Mouse (Mus musculus): ENCODE data around the gene Myl10.
"Not testable (repeated sequence)": the region's sequence is repeated elsewhere in the genome, so short reads cannot be mapped to it uniquely, and the experiment has no call there.

Myl10 gene

DNA sequence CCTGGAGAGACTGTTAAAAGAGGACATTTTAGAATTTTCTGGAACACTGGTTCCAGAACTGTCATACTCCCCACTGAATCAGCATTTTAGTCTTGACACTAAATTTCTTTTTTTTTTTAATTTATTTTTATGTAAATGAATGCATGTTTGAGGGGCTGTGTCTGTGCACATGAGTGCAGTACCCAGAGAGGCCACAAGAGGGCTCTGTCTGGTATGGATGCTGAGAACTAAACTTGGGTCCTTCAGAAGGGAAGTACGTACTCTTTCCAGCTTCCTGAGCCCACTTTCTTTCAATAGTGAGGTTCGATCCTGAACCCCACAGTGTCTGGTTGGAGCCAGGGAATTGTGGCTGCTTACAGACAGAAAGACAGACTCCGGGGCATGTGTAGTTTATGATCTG is 12.6 kb downstream of the Myl10 start:
- DNase-seq (ENCODE audit: low spot score): no peak

DNA sequence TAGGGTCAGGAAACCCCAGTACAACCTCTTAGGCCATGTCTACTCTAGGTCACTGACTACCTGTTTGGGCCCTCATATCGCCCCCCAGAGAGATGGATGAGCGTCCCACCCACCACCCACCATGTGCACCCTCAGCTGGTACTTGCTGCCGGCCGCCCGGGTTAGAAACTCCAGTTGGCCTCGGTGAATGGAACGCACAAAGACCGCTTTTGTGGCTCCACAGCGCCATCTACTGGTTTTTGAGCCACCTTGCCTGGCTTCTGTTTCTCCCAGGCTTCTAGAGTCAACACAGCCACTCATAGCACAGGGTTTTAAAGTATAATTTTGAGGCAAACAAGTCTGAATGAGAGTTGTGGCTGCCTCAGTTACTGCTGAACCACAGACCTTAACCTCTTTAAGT is 13.9 kb downstream of the Myl10 start:
- peak; percentile 73 for DNase-seq (ENCODE audit: low spot score)

DNA sequence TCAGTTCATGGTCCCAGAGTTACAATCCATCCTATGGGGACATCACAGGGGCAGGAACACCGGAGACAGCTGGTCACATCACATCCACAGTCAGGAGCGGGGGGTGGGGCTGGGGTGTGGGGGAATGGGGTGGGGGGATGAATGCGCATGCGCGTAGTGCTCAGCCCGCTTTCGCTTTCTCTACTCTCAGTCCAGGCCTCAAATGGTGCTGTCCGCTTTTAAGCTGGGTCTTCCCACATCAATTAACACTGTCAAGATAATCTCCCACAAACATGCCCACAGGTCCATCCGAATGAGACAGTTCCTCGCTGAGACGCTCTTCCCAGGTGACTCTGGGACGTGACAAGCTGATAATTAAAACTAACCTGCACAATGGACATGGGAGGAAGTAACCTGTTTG is 15.2 kb downstream of the Myl10 start:
- DNase-seq (ENCODE audit: low spot score): no peak

DNA sequence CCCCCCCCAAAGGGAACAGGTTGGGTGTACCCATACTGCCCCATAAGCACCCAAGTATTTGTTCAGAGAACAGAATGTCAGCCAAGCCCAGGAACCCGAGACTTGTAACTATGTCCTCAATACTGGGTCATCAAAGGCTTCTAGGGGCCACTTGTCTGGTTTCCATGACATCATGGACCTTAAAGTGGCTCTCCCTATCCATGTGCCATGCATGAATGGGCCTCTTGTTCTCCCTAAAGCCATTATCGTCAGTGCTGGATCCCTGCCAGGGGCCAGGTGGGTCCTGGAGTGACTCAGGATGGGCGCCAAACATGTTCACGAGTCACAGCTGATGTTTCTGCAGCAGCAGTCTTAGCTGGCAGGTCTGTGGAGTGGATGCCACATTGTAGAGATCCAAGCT is 17.8 kb downstream of the Myl10 start:
- DNase-seq (ENCODE audit: low spot score): no peak

DNA sequence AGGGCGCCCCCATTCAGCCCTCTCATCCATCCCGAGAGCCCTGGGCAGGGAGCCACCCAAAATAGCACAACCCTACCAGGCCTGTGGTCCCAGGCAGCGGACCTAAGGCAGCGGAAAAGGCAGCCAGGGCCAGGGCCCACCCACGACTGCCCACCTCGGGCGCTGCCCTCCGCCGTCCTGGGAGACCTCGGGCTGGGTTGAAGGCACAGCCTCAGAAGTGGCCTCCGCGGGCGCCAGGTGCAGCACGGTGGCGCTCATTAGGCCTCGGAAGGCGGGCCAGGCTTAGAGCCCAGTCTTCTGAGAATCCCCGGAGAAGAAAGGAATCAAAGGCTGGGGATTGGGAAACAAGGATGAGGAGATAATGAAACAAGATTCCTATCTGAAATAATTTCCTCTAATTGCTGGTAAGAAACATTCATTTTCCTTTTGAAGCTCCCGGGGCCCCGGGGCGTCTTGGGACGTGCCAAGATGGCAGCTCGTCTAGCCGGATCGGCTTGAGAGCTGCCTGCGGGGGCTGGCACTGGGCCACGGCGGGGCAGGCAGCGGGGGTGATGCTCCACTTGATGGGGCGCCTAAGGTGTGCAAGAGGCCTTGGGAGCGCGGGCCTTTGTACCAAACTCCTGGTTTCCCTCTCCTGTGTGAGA is 21.4 kb downstream of the Myl10 start:
- DNase-seq (ENCODE audit: low spot score): no peak

DNA sequence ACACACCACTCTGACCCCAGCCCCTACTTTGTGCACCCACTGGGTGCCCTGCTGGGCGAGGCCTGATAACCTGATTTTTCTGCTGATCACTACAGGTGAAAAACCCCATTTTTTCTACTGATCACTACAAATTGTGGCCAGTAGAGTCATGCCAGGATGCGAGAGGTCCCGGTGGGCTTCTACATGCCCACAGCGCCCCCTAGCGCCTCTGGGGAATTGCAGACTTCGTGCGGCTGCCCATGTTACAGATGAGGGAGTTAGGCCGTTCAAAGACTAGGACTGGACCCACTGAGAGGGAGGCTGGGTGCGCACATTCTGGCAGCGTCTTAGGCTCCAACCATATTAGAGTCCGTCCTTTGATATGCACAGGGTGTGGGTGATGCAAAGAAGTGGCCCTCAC is 21.9 kb downstream of the Myl10 start:
- peak; percentile 52 for DNase-seq (ENCODE audit: low spot score)

DNA sequence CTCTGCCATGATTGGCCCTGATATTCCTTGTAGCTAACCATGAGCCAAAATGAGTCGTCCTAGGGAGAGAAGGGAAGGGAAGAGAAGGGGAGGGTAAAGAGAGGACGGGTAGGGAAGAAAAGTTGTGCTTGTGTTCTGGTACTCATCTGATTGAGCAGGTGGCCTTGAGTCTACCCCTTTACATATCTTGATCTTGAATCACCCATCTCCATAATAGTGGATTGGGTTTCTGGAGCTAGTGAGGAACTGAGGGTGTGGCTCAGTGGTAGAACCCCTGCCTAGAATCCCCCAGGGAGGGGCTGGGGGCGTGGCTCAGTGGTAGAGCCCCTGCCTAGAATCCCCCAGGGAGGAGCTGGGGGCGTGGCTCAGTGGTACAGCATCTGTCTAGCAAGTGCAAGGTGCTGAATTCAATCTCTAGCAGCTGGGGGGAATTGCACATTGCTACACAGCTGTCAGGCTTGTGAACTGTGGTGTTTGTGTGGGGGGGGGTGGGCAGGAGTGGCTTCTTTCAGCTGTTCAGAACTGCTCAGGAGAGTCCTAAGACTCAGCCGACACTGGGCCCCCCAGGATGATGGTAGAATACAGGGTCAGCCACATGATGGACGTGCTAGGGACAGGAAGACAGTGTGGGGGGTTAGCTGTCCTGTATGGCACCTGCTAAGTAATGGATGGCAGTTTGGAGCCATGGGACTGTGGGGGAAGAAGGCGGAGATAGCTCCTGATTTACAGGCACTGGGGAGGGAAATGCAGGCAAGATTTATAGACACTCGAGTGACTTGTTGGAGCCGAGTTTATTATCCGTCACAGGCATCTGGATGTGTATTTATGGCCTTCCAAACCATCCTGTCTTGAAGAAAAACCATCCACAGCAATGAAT is 24.0 kb downstream of the Myl10 start:
- no peak for DNase-seq (ENCODE audit: low spot score)

DNA sequence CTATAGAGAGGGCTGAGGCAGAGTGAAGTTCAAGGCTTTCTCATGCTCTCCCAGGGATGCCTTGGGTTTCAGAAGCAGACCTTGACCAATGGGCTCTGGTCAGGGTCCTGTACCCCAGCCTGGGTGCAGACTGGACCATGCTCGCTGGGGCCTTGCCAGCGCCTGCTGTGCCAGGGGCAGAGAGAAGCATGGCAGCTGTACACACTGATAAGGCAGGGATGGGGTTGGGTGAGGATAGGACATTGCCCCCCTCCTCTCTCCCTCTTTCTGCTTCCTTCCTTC is 24.6 kb downstream of the Myl10 start:
- no peak for DNase-seq (ENCODE audit: low spot score)

DNA sequence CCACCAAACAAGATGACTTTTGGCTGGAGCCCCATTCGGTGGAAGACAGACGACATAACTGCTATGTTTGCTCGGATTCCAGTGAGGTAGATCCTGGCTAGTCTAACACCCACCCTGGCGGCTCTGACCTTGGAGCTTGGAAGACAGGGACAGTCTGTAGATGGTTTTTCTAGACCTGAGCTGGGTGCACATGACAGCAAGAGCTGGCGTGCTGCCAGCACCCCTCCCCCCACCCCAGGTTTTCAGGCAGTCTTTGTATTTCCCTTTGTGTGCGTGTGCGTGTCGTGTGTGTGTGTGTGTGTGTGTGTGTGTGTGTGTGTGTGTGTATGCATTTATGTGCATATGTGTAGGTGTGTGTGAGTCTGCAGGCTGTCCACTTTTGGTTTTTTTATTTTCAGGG is 25.7 kb downstream of the Myl10 start:
- no peak for DNase-seq (ENCODE audit: low spot score)

DNA sequence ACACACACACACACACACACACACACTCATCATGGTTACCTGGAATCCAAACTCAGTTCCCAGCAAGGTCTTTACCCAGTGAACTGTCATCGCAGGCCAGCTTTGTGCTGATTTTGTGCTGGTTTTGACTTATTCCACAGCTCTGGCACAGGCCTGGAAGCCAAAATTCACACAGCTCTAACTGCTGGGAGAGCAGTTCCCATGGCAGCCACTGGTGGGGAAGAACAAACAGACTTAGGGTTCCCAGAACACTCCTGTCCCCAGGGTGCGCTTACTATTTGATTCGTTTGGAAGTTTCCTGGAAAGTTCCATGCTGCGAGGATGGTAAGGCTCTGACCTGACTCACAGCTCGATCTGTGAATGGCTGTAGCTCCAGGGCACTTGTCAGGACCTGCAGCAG is 28.6 kb downstream of the Myl10 start:
- DNase-seq (ENCODE audit: low spot score): no peak

DNA sequence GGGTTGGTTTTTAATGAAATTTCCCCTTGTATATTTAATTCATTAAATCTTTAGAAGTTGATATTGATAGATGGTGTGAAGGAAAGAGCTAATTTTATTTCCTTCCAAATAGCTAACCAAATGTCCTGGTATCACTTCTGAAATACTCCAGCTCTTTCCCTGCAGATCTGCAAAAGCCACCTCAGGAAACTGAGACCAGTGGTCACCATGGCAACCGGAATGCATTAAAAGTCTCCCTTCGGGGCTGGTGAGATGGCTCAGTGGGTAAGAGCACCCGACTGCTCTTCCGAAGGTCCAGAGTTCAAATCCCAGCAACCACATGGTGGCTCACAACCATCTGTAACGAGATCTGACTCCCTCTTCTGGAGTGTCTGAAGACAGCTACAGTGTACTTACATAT is 33.3 kb downstream of the Myl10 start:
- DNase-seq (ENCODE audit: low spot score): not testable (repeated sequence)

DNA sequence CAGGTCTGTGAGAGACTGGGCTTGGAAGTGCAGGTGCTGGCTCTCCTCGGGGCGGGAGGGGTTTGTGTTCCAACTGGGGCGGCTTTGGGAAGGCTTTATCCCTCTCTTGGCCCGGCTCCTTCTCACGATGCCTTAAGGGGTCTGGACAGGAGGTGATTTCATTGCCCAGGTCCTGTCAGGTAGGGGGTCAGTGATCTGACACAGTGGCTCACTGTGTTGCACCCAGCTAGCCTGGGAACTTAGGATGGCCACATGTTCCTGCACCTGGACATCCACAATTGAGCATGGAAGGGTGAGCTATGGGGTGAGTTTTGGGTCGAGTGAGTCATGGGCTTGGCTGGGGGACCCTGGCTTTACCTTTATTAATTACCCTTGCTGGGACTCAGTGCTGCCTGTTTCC is 46.0 kb downstream of the Myl10 start:
- no peak for DNase-seq (ENCODE audit: low spot score)

DNA sequence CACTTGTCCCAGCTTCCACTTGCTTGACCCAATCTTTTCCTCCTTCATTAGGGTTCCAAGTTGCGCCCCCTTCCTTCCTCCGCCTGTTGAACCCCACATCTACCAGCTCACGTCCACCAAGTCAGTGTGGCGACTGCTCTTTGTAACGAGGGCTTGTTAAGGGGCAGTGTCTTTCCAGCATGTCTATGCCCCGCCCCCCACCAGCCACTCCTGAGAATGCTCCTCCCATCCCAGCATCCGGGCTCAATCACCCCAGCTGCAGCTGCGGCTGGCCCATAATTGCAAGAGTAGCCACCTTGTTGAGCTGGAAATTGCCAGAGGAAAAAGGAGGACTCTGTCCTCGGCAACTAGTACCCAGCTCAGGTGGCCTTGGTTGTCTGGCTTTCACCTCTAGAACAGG is 53.6 kb downstream of the Myl10 start:
- DNase-seq (ENCODE audit: low spot score): no peak

Data from ovary, postnatal 14 days (tissue).